ENCODE assay signal across 9 mouse cellular contexts in genomic region chr3:31309371-31309933, GRCm38 (mm10). TPM values are rescaled to one million over a fixed set of nuclear protein-coding genes. Genes with fewer than 3 reads are reported as not detected.
DNase-seq lines count a peak whose midpoint lies in the region; ATAC-seq lines count a peak whose summit lies in the region.
"Had no signal": no experiment of that assay in that cellular context is flagged by ENCODE, and none has a peak within 500 bp of the region (broad histone marks: within the 10 kb centered on the region; RNA-seq: fewer than 3 reads in every experiment).

No protein-coding gene starts in this region.

- H3K9ac ChIP-seq in forebrain, embryonic 13.5 days, result peak overlapping the region; percentile 66

- H3K36me3 ChIP-seq in forebrain, embryonic 13.5 days (ENCODE audit: poor library complexity, severe bottlenecking), result no peaks in the 10 kb centered on the region

- H3K4me3 ChIP-seq in forebrain, embryonic 13.5 days, result peak overlapping the region; percentile 59

- H3K27me3 ChIP-seq in forebrain, embryonic 13.5 days, result peaks cover 28% of the 10 kb centered on the region

- H3K4me1 ChIP-seq in forebrain, embryonic 13.5 days, result peaks cover 9% of the 10 kb centered on the region; the same call in 1 of the 2 replicates

- no peak overlapping the region for H3K27ac ChIP-seq in forebrain, embryonic 13.5 days

- intact Hi-C loops in heart, postnatal 25 days (cut with DNase I), result loop anchor here (5.0 kb wide), 1 partner anchor 633 kb away; no protein-coding TSS in a partner anchor

- H3K9me3 ChIP-seq in forebrain, embryonic 13.5 days (replicated peaks), result no peaks in the 10 kb centered on the region

- WGBS in forebrain, embryonic 13.5 days, result 1% methylated on average over 36 of the region's 36 CpGs

- ATAC-seq in cerebellum, adult (ENCODE audit: insufficient number of reproducible peaks, low FRiP score, low TSS enrichment), result peak; percentile 74
- peak; percentile 81 for ATAC-seq in forebrain, embryonic 13.5 days

- peak overlapping the region; percentile 83 for H3K4me2 ChIP-seq in forebrain, embryonic 13.5 days

- DNase-seq in heart, adult 11 months, result peak; percentile 68
- DNase-seq in heart, postnatal 25 days (ENCODE audit: low spot score), result no peak
- peak; percentile 34 to 39 for DNase-seq in left cerebral cortex, adult 8-10 months (ENCODE audit: low spot score in 2 of 2)
- peak; percentile 31 for DNase-seq in retina, postnatal 1 day
- DNase-seq in spleen, postnatal 4 days (ENCODE audit: low spot score in 2 of 2), result no peak
- DNase-seq in kidney, postnatal 36 days, result no peak

RNA-seq across cellular contexts. Expression of gene Slc7a14, which starts 0.7 kb away (rescaled TPM):
- total RNA-seq in heart, postnatal 25 days (2021), result under 1 TPM; 0.08 TPM
- 1.5 and 1.7 TPM in 2 replicates for polyA plus RNA-seq in forebrain, embryonic 13.5 days (2015; fragmentation: Nextera tagmentation; extraction: Ambion mirVana)
- 10 to 100 TPM; 58.9 to 67.3 (median 61.7) TPM for total RNA-seq in left cerebral cortex, adult 8-10 months (2022)
- total RNA-seq: liver, adult 2 months had no signal
- polyA plus RNA-seq: liver, adult 2 months had no signal

Comparison
In these comparisons a context has a peak if more than half of its experiments do, and no peak if none do; other contexts are left out.
1. DNase-seq: peak in heart, adult 11 months (single experiment), left cerebral cortex, adult 8-10 months (2 of 2) and retina, postnatal 1 day (single experiment); none in heart, postnatal 25 days (single experiment), spleen, postnatal 4 days (0 of 2) and kidney, postnatal 36 days (0 of 2).
2. RNA of gene Slc7a14, which starts 0.7 kb away (total RNA-seq): 58.9 to 67.3 TPM in left cerebral cortex, adult 8-10 months; 0.08 TPM in heart, postnatal 25 days; every median in the first group is over 10 times any median in the second.